Mouse (Mus musculus): ENCODE data around the gene Cmtm4. TPM values are rescaled to one million over a fixed set of nuclear protein-coding genes. Genes with fewer than 3 reads are reported as not detected.
"Not testable (repeated sequence)": the region's sequence is repeated elsewhere in the genome, so short reads cannot be mapped to it uniquely, and the experiment has no call there.

The Cmtm4 gene
- polyA plus RNA-seq, 1 experiment from 2014 or later: 1.7 TPM

GRCm38 (mm10) chr8:104308341-104308740, 87.3 kb downstream of the Cmtm4 start:
- H3K27me3 ChIP-seq (ENCODE audit: low read depth, poor library complexity, severe bottlenecking); DNase-seq (ENCODE audit: low spot score); H3K36me3 ChIP-seq; H3K4me1 ChIP-seq; H3K4me3 ChIP-seq; H3K9me3 ChIP-seq (replicated peaks); H3K27ac ChIP-seq (replicated peaks): not testable (repeated sequence)
- WGBS: 70% methylated on average over 6 of the region's 6 CpGs

- H3K27ac ChIP-seq (replicated peaks): no peak overlapping the region
- H3K4me3 ChIP-seq: no peak overlapping the region
- H3K27me3 ChIP-seq (ENCODE audit: low read depth, poor library complexity, severe bottlenecking): no peaks in the 10 kb centered on the region
- DNase-seq (ENCODE audit: low spot score): no peak
- WGBS: 89% methylated on average over 11 of the region's 11 CpGs
- H3K9me3 ChIP-seq (replicated peaks): no peaks in the 10 kb centered on the region
- H3K36me3 ChIP-seq: no peaks in the 10 kb centered on the region
- H3K4me1 ChIP-seq: peaks cover 20% of the 10 kb centered on the region
Measured at GRCm38 (mm10) chr8:104304962-104305361, 90.6 kb downstream of the Cmtm4 start.

DNA sequence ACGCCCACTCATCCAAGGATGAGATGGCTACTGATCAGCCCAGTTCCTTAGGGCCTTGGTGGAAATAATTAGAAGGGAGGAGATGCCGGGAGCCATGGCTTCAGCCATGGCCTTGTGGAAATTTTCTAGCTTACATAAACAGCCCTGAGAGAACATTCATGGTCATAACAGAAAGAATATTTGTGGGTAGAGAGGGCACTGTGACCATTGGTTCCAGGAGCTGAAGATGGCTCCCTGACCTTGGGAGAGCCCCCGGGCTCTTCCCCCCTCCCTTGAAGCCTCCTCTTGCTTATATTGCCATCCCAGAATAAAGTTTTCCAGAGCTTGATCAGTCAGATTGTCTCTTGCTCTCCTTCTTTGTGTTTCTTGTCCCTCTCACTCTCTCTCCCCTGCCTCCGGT, 93.1 kb downstream of the Cmtm4 start:
- H3K4me3 ChIP-seq; H3K27me3 ChIP-seq (ENCODE audit: low read depth, poor library complexity, severe bottlenecking); H3K9me3 ChIP-seq (replicated peaks); H3K36me3 ChIP-seq; H3K27ac ChIP-seq (replicated peaks); DNase-seq (ENCODE audit: low spot score): not testable (repeated sequence)
- H3K4me1 ChIP-seq: peaks cover 20% of the 10 kb centered on the region
- 93% methylated on average over 4 of the region's 4 CpGs for WGBS

DNA sequence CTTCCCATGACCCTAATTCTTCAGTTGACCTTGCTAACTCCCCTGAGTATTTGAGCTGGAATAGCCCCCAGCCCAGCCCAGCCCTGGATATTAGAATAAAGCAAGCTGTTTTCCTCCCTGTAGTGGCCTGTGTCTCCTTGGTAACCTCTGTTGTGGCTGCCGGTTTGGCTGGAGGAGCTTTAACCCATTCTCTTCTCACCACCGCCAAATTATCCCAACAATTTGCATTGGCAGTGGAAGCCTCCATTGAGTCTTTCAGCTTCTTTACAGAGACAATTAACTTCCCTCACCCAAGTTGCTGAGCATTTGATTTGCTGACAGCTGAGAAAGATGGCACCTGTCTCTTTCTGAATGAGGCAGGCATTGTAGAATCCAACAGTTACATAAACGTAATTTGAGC, 94.0 kb downstream of the Cmtm4 start:
- not testable (repeated sequence) for H3K27me3 ChIP-seq (ENCODE audit: low read depth, poor library complexity, severe bottlenecking); H3K36me3 ChIP-seq; H3K9me3 ChIP-seq (replicated peaks); H3K4me3 ChIP-seq
- peaks cover 24% of the 10 kb centered on the region for H3K4me1 ChIP-seq
- WGBS: 16% methylated on average over 3 of the region's 3 CpGs
- DNase-seq (ENCODE audit: low spot score): peak; percentile 54
- peak overlapping the region; percentile 59; the same call in 1 of the 2 replicates for H3K27ac ChIP-seq (replicated peaks)

Other genes with a start within 250 kb of the Cmtm4 start
- gene Bean1, start 225.4 kb downstream of the Cmtm4 start, polyA plus RNA-seq (2016; fragmentation: Nextera tagmentation; extraction: Ambion mirVana): 0.20 and 0.56 TPM in 2 replicates
- gene Tk2, start 147.2 kb downstream of the Cmtm4 start, polyA plus RNA-seq (2016; fragmentation: Nextera tagmentation; extraction: Ambion mirVana): 29.3 and 30.3 TPM in 2 replicates
- 44.1 and 45.6 TPM in 2 replicates for gene Cklf, start 144.9 kb downstream of the Cmtm4 start, polyA plus RNA-seq (2016; fragmentation: Nextera tagmentation; extraction: Ambion mirVana)
- gene Cmtm2a, start 102.6 kb downstream of the Cmtm4 start, polyA plus RNA-seq (2016; fragmentation: Nextera tagmentation; extraction: Ambion mirVana): not detected in 2 replicates
- gene Gm45711, start 85.7 kb downstream of the Cmtm4 start, polyA plus RNA-seq (2016; fragmentation: Nextera tagmentation; extraction: Ambion mirVana): not detected in 2 replicates
- gene Cmtm1, start 85.7 kb downstream of the Cmtm4 start, polyA plus RNA-seq (2016; fragmentation: Nextera tagmentation; extraction: Ambion mirVana): not detected in 2 replicates
- not detected in 2 replicates for gene Gm11020, start 74.2 kb downstream of the Cmtm4 start, polyA plus RNA-seq (2016; fragmentation: Nextera tagmentation; extraction: Ambion mirVana)
- not detected in 2 replicates for gene Cmtm2b, start 73.6 kb downstream of the Cmtm4 start, polyA plus RNA-seq (2016; fragmentation: Nextera tagmentation; extraction: Ambion mirVana)
- 72.8 and 79.1 TPM in 2 replicates for gene Cmtm3, start 56.4 kb downstream of the Cmtm4 start, polyA plus RNA-seq (2016; fragmentation: Nextera tagmentation; extraction: Ambion mirVana)
- 80.1 and 96.1 TPM in 2 replicates for gene Dync1li2, start 47.2 kb upstream of the Cmtm4 start, polyA plus RNA-seq (2016; fragmentation: Nextera tagmentation; extraction: Ambion mirVana)
- 0.16 and 0.22 TPM in 2 replicates for gene Terb1, start 114.1 kb upstream of the Cmtm4 start, polyA plus RNA-seq (2016; fragmentation: Nextera tagmentation; extraction: Ambion mirVana)
- 134 and 139 TPM in 2 replicates for gene Nae1, start 138.8 kb upstream of the Cmtm4 start, polyA plus RNA-seq (2016; fragmentation: Nextera tagmentation; extraction: Ambion mirVana)
- gene Car7, start 138.9 kb upstream of the Cmtm4 start, polyA plus RNA-seq (2016; fragmentation: Nextera tagmentation; extraction: Ambion mirVana): 0.86 and 1.2 TPM in 2 replicates
- 14.3 and 16.5 TPM in 2 replicates for gene Pdp2, start 195.6 kb upstream of the Cmtm4 start, polyA plus RNA-seq (2016; fragmentation: Nextera tagmentation; extraction: Ambion mirVana)
- not detected in 2 replicates for gene Cdh16, start 228.6 kb upstream of the Cmtm4 start, polyA plus RNA-seq (2016; fragmentation: Nextera tagmentation; extraction: Ambion mirVana)
- 1.3 and 2.0 TPM in 2 replicates for gene Rrad, start 235.5 kb upstream of the Cmtm4 start, polyA plus RNA-seq (2016; fragmentation: Nextera tagmentation; extraction: Ambion mirVana)
- 107 and 110 TPM in 2 replicates for gene Ciao2b, start 246.2 kb upstream of the Cmtm4 start, polyA plus RNA-seq (2016; fragmentation: Nextera tagmentation; extraction: Ambion mirVana)

Data from midbrain, embryonic 10.5 days (tissue).